Mouse (Mus musculus) ovary, adult 10 weeks (tissue): Measurements from ENCODE around the gene 4933428M09Rik. TPM values are rescaled to one million over a fixed set of nuclear protein-coding genes. Genes with fewer than 3 reads are reported as not detected.

Experiments
- polyA plus RNA-seq: library from polyadenylated mRNA; stranded (reverse); fragments of 350-450 nt; fragmentation: Illumina TruSeq; extraction: RNeasy Lipid Tissue Mini Kit (QIAGEN cat#74804); gene quantifications from one replicate; pipeline ENCODE4 v1.2.3, GENCODE M21; 2014

Gene 4933428M09Rik
- polyA plus RNA-seq, result not detected

GRCm38 (mm10) chrX:139178928-139179327, at the start of gene 4933428M09Rik:
TSS of gene 4933428M09Rik (plus strand) at chrX:139179228.

DNA sequence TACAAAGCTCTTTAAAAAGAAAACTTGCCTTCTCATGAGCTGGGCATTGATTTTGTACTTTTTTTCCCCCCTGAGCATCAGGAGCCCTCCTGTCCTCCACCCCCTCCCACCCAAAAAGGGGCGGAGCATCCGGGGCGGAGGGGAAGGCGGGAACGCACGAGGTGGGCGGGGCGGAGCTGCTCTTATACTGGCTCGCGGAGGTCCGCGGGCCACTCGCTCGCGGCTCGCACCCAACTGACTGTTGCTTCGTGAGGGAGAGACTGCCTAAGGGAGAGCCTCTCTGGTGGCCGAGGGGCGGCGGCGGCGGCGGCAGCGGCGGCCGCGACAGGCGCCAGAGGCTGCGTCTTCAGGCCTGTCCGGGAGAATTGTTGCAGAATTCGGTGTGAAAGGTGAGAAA, 30.8 kb downstream of the 4933428M09Rik start, which contains the start of gene Mum1l1:
Mum1l1 (plus strand) TSS at position 214 of the 397 bp plus-strand sequence.

Other genes with a start within 250 kb of the 4933428M09Rik start
- not detected for gene Serpina7, start 94.0 kb upstream of the 4933428M09Rik start, polyA plus RNA-seq
- not detected for gene 4930513O06Rik, start 93.0 kb upstream of the 4933428M09Rik start, polyA plus RNA-seq
- 69.2 TPM for gene Mum1l1, start 30.8 kb downstream of the 4933428M09Rik start, polyA plus RNA-seq
- gene Trap1a, start 154.5 kb downstream of the 4933428M09Rik start, polyA plus RNA-seq, result not detected